Mouse (Mus musculus) spleen, postnatal 10 days (tissue): ENCODE data around the gene Loxl4.

Experiments
- DNase-seq, 2 experiments: peaks; one replicate each; pipeline ENCODE4 v3.0.0; 2021 to 2022; ENCODE audit warnings: low spot score in 2 of 2

The Loxl4 gene

DNA sequence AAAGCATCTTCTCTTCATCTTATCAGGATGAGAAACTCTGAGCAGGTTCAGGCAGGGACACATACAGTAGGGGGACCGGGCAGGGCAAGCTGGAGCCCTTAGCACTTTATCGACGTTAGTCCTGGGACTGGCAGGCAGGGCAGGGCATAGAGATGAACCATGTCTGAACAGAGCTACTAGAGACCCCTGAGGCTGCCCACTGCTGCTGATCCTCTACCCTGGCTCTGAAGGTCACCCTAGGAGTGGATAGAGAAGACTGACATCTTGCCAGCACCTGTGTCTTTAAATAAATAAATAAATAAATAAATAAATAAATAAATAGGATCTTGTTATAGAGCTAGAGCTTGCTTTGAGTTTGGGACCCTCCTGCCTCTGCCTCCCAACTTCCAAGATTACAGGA is 2.9 kb downstream of the Loxl4 start:
- no peak for DNase-seq

DNA sequence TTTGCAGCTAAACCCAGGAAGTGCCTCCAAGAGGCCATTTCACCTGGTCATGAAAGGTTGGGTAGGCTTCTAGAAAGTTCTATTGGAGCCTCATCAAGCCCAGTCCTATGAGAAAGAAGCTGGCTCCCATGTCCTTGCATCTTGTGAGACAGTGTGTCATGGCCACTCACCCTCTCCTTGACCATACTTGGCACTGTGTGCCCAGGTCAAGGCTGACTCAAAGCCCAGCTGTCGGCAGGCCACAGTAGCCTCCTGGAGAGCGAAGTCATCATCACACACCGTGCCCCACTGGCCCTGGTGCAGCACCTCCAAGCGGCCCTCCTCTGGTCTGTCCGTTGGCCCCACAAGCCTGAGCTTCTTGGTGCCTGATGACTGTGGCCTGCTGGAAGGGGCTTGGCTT is 4.5 kb downstream of the Loxl4 start:
- DNase-seq, result no peak

DNA sequence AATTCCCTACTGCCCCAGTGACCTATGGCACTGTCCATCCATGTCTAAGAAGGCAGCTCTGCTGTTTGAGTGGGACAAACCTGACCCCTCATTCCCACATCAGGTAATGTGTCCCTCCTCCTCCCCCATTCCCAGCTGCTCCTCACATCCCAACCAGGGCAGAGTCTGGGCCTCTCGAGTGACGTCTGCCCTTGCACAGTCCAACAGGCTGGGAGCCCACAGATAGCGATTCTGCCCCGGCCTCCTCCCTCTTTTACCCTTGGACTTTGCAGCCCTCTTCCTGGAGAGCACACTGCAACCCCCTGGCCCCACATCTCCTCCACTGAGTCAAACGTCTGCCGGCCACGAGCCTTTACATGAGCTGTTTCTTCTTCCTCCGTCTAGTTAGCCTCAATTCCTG is 10.0 kb downstream of the Loxl4 start:
- DNase-seq, result no peak

DNA sequence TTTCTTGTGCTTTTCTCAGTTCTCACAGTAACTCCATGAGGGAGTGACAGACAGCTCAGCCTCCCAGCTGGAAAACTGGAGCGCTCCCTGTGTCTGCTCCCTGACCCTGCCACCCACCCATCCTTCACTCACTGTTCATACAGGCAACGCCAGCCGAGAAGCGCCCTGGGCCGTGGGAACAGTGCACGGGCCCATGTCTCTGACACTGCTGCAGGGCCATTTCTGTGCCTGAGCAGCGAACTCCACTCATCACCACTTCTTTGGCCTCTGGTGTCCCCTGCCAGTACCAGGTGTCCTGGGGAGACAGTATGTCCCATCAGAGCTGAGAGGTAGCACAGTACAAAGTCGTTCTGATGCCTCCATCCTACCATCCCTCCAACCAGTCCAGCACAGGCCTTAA is 10.6 kb downstream of the Loxl4 start:
- no peak for DNase-seq

DNA sequence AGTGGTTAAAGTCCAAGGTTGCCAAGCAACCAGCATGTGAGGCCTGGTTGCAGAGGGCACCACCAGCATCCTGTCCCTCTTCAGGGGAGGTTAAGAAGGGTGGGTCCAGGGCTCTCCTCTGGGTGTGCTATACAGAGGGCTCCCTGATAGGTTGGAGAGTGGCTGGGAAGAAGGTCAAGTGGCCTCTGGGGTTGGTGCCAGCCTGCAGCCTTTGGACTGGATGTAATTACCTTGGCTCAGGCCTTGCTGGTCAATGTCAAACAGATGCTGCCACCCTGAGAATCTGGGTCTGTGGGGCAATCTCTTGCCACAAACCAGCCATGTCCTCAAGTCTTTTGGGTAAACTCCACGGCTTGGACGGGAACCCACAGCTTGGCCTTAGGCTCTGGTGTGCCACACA is 11.2 kb downstream of the Loxl4 start:
- DNase-seq, result no peak

DNA sequence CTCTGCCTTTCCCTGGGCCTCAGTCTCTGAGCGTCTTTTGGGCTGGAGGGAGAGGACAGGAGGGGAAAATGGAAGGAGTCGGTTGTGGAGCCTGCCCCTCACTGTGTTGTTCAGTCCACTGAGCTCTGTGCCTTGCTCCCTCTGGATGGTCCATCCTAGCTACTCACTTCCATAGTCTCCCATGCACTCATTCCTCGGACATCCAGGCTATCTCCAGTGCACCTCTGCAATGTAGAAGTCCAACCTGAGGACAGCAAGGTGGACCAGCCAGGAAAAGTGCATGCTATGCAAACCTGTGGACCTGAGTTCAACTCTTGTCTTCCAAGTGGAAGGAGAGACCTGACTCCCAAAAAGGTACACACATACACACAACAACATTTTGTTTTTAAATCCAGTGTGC is 12.0 kb downstream of the Loxl4 start:
- DNase-seq, result no peak

DNA sequence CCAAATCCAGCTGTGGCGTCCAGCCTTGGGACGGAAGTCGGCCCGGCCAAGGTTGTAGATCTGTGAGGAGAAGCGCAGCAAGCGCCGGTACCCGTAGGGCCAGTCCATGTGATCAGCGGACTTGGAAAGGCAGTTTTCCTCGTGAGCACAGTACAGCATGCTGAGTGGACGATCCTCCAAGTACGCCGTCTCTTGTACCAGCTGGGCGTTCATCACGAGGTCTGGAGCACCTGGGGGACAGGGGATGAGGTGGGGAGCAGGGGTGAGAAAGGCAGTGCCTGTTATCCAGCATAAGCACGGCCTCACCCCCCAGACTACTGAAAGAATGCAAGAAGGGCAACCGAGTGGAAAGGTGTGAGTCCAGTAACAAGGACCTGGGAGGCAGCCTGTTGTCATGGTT is 12.7 kb downstream of the Loxl4 start:
- DNase-seq, result no peak

DNA sequence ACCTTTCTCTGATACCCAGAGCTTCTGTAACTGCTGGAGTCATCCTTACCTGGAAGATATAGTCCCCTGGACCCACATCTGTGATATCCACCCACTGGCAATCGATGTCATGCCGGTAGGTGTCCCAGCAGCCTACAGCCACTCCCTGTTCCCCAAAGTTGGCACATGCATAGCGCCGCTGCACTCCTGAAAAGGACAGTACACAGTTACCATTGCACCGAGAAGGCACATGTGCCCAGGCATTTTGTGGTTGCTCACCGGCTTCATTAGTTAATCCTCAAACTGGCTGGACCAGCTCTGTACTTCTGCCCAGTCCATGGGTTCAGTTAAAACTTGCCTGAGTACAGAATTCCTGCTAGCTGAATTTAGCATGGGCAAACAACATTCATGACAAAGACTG is 14.7 kb downstream of the Loxl4 start:
- DNase-seq, result no peak

DNA sequence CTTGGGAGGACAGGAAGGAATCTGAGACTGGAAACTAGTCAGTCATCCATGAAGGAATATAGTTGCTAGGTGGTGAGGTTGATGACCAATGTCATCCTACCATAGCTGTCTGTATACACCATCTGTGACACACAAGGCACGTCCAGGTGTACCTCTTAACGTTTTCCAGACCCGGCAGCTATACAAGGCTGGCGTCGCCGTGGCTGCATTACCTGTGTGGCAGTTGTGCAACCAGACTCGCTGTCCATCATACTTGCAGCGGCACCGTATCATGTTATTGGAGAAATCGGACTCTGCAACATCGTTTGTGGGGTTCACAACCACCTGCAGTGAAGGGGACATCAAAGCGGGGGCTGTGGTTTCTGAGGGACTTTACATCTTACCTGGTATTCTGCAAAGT is 15.3 kb downstream of the Loxl4 start:
- no peak for DNase-seq

DNA sequence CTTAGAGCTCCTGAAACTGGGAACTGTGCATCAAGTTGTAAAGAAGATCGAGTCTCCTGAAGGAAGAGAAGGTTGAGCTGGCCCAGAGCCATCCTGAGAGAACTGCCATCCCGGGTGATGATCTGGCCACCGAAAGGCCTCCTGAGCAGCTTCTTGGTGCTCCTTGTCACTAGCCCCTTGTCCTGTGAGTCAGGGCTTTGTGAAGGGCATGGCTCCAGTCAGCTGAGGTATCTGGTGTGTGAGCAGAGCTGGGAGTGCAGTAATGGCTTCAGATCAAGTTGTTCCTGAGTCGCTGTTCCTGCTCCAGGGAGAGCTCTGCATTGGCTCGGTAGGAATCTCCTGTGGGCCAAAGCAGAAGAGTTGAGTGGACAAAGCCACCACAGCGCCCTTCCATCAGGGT is 17.5 kb downstream of the Loxl4 start:
- DNase-seq, result no peak

DNA sequence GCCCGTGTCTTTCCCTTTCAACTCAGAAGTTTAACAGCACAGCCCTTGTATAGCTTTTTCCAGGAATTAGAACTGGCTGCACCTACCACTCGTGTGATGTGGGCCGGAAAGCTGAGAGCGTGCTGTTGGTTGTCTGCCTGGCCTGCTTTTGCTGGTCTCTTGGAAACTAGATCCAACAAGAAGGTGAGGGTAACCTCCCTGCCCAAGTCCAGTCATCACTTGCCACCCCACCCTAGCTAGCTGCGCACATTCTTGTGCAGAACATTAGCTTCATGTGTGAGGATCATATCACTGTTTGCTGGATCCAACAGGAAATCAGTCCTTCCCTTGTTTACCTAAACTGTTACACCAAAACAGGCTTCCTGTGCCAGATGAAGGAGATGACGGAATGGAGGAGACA is 19.2 kb downstream of the Loxl4 start:
- no peak for DNase-seq

DNA sequence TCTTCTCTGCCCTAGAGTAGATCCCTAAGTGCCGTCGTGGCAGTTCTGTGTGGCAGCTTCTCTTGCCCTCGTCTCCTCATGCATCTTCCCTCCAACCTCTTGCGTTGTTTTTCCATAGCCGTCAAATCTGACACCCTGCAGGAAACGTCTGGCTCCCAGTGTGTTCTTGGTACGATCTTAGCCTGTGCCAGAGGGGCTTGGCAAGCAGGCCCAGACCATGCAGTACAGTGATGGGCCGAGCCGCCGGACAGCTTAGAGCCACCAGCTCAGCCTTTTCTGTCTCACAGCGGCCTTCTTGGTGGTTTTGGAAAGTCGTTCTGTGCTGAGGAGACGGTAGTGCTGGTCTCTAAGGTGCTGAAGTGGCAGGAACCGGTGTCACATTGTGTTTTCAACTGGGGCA is 21.1 kb downstream of the Loxl4 start:
- no peak for DNase-seq

DNA sequence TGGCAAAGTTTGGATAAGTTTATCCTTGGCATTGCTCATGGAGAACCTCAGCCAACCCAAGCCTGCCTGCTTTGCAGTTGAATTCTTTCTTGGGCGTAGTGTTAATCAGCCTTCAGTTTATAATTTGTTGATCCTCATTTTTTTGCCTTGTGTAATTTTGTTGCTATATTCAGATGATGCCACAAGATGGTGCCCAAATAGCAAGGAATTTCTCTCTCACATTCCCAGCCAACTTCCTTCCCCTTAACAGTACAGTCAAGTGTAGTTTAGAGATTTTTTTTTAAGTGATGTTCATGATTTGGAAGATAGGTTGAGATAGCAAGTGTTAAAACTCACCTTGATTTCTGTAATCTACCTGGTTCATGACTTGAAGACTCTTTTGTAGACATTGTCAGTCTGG is 23.4 kb downstream of the Loxl4 start:
- DNase-seq, result no peak

DNA sequence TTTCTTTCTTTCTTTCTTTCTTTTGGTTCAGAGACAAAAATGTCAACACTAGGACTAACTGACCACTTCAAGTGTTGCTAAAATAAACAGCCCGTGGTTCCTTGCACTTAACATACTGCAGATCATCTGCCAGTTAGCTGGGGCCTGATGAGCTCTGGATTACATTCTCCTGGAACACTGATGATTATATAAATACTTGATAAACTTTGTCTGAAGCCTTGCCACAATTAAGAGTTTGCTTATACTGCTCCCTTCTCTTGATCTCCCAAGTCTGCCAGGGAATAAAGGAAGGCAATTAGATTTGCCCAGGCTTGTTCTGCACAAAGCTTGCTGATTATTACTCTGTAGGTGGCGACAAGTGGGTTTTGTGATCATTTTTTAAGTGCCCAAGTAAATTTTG is 24.9 kb downstream of the Loxl4 start:
- DNase-seq, result no peak

DNA sequence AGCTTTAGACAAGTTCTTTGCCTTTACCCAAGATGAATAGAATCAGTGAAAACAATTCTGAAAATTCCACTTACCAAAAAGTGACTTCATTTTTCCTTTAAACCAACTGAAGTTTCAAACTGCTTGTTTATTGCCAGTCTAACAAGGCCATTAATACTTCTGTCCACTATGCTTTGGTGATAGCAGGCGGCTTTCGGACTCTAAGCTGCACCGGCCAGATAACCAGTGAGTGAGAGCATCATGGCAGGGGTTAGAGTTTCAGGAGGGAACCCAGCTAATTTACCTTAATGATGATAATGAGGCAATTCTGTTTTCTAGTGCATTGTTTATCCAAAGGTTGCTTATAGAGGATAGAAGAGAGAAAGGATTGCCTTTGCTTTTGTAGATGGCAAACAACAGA is 28.4 kb downstream of the Loxl4 start:
- no peak for DNase-seq

DNA sequence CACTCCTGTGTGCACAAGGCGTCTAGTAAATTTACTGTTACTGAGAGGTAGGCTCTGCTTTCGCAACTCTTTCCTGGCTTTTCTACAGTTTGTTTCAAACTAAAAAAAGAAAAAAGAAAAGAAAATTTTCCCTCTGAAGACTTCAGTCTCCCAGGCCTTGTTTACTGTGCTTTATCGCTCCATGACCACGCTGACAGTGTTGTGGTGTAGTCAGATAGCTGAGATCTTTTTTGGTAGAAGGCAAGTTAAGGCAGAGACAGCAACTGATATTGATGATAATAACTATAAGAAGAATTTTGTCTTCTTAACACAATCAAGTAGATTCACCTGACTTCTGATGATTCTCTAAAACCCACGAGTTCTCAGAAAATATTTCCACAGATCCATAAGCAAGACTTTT is 28.9 kb downstream of the Loxl4 start:
- DNase-seq, result no peak

DNA sequence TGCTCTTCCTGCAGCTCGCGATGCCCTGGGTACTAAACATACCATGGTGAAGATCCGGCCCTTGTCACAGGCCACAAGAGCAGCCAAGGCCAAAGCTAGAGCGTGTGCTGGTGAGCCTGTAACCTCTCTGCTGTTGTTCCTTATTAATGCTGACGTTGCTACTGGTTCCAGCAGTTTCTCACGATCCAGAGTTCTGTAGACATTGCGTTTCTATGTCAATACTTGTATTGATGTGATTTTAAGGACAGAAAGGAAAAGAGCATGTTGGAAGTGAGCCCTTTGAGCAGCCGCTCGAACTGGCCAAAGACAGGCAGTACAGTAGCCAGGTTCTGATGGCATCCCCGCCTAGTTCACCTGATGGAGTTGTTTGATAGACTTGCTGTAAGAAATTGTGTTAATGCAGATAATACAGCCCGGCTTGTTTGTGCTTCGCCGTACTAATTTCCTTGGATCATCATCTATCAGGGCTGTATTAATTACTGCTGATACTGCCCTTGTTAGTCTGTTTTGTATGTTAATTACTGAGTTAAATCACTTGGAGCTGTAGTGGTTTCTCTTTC is 29.7 kb downstream of the Loxl4 start:
- no peak for DNase-seq

DNA sequence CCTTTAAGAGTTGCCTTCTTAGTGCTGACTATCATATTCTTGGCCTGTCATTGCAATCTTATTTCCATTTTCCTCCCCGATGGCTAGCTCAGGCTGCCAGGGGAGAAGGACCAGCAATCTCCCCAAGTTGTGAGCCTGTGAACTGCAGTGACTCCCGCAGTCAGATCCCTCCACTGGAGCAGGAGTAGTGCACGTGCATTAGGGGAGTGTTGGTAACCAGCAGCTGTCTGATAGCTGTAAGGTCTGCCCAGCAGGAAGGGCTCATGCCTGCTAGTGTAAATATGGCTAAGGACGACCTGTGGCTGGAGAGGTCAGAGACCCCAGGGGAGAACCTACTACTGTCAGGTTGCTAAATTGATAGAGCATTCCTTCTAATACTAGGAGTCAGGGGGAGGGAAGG is 31.9 kb downstream of the Loxl4 start:
- no peak for DNase-seq

DNA sequence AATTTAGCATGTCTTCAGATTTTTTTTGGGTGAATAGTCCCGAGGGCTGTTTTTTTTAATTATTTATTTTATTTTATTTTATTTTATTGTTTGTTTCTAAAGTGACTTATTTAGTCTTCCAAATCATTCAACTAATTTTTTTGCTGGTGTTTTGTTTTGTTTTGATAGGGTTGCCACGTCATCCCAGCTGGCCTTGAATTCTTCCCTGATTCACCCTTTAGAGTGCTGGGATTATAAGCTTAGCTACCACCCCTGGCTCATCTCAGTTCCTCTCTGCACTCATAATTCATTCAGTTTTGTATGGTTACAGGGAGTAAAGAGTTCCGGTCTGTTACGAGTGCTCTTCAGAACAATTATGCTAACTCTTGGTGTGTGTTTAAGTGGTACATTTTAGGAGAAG is 34.0 kb downstream of the Loxl4 start:
- DNase-seq, result no peak

DNA sequence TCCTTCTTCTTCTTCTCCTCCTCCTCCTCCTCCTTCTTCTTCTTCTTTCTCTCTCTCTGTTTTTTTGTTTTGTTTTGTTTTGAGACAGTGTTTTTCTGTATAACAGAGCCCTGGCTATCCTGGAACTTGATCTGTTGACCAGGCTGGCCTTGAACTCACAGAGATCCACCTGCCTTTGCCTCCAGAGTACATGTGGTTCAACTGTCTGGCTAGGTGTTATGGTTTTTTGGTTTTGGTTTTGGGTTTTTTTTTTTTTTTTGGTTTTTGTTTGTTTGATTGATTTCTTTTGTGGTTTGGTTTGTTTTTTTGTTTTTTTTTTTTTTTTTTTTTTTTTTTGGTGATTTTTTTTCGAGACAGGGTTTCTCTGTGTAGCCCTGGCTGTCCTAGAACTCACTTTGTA is 35.8 kb downstream of the Loxl4 start:
- no peak for DNase-seq

DNA sequence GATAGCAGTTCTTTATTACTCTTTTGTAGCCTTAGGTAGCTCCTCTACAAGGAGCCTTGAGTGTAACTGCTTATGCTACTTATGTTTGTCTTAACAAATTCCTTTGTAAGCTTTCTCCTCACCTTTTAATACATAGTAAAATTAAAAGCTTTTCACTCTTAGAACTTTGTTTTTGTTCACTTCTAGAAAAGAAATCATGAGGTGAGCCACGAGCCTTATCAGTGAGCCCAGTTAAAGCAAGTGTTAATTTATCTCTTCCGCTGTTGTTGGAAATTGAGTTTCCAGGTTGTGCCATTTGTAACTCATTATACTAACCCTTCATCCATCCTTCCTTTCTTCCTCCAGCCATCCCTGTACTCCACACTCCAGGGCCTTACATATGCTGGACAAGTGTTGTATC is 37.3 kb downstream of the Loxl4 start:
- DNase-seq, result no peak

DNA sequence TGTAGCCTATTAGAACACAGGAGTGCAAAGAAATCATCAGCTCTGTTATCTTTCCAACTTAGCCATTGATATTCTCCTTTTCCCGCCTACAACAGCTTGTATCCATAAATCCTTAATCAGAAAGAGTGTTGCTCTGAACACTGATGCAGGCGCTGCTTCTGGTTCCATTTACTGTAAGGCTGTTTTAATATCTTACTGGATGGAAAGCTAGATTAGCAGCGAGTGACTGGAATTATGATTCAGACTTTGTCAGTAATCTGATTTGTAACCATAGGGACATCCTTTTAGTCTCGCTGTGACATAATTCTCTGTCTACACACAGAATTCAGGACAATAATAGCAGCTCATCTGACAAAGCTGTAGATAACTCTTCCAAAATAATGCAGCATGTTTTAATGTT is 41.3 kb downstream of the Loxl4 start:
- no peak for DNase-seq

DNA sequence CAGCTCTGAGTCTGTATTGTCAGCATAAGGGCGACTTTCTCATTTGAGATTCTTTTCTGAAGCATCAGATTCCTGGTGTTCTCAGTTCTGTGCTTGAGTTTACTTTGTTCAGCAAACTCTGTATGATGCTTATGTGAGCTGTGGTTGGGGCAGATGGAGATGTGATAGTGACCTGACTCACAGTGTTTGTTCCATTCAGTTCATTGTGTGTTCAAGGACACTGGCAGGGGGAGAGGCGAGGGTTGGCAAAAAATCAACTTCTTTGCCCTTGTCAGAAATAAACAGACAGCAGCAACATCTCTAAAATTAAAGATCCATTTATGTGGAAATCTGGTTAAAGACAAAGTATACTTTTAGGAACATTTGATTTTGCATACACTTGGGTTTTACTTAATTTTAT is 43.5 kb downstream of the Loxl4 start:
- no peak for DNase-seq

DNA sequence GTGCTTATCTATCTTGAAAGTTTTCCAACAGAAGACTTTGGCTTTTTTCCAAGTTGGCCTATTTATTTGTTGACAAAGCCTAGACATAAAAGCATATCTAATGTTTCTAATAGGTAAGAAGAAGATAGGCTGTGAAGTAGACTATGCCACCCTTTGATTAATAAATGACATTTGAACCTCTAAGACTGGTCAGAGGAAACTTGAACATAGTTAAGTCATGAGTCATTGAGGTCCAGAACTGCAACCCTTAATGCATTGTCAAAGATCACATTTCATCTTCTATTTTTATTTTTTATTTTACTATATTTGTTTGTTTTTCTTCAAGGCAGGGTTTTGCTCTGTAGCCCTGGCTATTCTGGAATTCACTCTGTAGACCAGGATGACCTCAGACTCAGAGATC is 45.6 kb downstream of the Loxl4 start:
- no peak for DNase-seq
